Mouse (Mus musculus) WW6 (cell line): ENCODE data around the gene Rab3il1.

ENCODE experiments used
- DNase-seq: peaks from one replicate; pipeline ENCODE4 v3.0.0-alpha.2; 2013; ENCODE audit warnings: low read depth, low spot score

Rab3il1 gene

DNA sequence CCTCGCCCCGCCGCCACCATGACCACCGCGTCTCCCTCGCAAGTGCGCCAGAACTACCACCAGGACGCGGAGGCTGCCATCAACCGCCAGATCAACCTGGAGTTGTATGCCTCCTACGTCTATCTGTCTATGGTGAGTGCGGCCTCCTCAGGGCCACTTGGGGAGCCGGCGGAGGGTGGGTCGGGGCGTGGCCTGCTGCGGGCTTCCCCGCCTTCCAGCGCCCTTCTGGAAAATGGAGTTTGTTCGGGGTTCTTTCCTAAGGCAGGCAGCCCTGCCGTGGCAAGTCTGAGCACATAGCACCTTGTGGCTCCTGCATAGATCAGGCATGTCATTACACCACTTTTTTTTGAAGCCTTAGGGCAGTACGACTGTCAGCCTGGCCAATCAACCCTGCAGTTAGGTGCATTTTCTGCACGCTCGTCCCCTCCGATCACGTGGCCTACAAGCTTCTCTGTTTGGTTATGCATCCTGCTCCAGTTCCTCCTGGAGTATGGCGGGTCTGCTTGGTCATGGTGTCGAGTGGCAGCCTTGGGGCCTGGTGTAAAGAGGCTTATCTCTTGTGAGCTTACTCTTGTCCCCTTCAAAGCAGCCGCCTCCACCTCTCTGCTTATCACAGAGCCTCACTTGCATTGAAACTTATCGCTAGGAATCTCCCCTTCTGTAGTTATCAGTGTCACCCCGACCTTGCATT, 18.5 kb upstream of the Rab3il1 start:
- no peak for DNase-seq

DNA sequence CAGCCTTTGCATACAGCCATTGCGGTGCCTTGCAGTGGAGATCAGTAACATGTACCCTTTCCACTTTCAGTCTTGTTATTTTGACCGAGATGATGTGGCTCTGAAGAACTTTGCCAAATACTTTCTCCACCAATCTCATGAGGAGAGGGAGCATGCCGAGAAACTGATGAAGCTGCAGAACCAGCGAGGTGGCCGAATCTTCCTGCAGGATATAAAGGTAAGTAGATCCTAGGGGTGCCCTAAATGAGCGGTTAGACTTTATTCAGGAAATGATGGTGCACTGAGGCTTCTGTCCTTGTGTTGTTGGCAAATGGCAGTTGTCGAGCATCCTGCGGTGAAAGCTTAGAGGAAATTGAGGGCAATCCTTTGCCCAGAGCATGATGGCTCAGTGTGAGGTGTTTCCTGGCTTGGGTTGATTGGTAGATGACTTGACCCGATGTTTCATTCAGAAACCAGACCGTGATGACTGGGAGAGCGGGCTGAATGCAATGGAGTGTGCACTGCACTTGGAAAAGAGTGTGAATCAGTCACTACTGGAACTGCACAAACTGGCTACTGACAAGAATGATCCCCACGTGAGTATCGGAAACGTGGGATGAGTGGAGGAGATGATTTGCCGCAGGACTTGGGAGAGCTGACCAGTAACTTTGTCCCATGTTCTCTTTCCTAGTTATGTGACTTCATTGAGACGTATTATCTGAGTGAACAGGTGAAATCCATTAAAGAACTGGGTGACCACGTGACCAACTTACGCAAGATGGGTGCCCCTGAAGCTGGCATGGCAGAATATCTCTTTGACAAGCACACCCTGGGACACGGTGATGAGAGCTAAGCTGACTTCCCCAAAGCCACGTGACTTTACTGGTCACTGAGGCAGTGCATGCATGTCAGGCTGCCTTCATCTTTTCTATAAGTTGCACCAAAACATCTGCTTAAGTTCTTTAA, 17.1 kb upstream of the Rab3il1 start:
- no peak for DNase-seq

DNA sequence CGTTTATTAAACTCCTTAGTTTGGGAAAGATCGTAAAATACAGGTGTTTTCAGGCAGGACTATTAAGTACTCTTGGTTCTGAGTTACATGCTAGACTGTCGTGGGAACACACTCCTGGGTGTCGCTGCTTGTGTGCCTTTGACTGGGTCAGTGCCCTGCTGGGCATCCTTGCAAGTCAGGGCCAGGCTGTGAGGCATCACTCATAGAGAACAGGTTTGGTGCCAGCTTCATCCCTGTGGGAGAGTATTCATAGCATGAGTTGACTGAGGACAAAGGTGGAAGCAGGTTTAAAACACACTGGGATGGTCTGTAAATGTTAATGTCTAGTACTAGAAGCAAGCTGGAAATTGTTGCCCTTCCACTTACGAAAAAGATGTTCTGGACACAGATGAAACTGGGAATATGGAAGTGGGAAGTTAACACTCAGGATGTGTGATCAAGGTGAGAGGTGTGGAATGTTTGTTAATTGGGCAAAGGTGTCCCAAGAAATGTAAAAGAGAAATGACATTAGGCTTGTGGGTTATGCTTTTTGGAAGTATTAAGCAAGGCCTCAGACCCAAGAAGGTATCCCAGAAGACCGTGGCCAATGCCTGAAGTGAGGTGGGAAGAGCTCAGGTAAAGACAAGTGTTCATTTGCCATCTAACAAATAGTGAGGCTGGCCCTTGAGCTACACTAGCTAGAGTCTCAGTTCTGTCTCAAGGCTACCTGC, 16.1 kb upstream of the Rab3il1 start:
- DNase-seq: no peak

DNA sequence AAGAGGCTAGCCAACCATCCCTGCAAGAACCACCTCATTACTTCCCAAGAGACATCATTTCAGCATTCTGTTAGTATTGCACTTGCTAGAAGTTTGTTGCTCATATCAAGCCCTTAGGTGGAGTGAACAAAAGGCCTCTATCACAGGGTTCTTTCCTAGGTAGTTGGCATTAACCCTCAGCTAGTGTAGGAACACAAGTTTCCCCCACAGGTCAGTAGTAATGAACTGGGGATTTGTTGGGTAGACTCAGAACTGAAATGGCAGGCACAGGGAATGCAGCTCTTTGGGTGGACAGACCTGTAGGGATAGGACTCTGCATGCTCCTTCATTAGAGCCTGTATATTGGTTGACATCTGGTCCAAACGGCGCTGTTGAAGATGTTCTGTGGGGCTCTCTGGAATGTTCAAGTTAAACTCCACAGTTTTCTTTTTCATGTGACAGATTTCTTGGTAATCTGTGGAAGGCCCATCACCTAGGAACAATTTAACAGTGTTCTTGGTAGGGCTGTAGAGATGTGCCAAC, 15.5 kb upstream of the Rab3il1 start:
- DNase-seq: no peak

DNA sequence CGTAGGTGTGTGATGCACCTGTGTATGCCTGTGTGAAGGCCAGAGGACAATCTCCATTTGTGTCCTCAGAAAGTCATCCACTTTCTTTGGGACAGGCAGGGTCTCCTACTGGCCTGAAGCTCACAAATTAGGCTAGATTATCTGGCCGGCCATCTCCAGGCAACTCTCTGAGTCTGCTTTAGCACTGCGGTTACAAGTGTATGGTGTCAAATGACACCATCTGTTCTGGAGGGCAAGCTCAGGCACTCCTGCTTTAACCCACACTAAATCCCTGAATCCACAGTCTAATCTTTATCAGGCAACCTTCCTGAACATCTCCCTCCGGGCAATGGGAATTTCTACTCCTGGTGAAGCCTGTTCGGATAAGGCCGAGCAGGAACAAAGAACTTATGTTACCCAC, 14.3 kb upstream of the Rab3il1 start:
- DNase-seq: no peak

DNA sequence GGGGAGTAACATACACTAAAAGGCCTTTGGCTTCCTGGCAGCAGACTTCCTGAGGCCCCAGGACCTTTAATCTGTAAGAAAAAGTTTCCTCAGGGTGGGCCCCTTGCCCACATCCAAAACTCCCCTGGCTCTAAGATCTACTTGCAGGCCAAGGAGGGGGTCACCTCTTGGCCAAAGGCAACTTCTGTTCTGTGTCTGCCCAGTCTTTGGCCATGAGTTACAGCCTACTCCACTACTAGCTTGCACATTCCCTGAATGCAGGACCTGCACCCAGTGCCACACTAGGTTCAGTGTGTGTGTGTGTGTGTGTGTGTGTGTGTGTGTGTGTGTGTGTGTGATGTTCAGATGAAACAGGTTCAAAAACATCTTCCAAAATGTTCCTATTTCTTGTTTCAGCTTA, 13.9 kb upstream of the Rab3il1 start:
- no peak for DNase-seq

DNA sequence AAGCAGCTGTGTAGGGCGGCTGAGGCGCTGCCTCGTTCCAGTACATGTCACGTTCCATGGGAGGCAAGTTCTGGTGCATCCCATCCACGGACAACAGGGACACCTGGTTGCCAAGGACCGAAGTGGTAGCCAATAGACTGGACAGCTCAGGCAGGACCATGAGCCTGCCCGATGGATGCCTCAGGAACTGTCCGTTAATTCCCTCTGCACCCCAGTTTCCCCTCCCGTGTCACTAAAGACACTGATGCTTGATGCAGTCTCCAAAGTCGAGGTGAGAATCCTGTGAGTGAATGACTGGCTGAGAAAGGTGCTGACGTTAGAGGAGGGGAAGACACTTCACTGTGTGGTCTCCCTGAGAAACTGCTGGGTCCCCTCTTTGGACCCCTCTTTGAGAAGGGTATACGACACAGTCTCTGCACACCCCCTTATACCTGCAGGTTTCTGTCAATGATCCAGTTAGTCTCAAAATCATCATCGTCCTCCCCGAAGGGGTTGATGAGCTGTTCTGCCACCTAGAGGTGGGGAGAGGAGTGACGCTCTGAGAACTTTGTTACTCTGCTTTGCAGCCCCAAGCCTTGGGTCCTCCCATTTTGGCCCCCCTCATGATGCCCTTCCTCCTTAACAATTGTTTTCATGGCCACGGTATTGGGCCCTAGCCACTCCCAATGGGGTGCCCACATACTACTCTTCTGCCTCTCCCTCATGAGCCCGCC, 12.1 kb upstream of the Rab3il1 start:
- no peak for DNase-seq

DNA sequence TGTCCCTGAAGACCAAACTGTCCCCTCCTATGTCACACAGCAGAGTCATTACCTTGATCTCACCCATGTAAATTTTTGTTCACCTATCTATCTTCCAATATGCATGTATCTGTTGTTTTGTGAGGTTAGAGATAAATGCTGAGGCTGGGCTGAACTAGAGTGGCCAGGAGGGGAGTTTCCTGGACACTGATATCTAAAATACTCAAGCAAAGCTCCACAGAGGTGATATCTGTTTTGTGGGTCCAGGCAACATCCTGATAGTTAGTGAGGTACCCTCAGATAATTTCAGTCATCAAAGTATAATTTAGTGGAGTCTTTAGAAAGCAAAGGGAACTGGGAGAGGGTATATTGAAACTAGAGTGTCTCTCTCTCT, 11.6 kb upstream of the Rab3il1 start:
- no peak for DNase-seq

DNA sequence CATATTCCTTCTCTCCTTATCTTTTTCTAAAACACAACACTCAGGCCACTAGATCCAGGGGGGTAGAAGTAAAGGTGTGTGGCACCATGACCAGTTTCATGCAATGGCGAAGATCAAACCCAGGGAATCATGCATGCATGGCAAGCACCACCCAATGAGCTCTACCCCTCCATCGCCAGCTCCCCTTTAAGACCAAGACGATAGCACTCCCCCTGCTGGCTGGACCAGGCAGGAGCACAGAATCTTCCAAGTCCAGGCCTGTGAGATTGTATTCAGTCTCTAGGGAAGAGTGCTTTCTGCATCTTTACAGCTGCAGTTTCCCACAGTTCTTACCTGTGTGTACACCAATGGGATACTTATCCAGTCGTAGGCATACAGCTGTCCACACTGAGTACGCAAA, 10.2 kb upstream of the Rab3il1 start:
- DNase-seq: peak; percentile 50

DNA sequence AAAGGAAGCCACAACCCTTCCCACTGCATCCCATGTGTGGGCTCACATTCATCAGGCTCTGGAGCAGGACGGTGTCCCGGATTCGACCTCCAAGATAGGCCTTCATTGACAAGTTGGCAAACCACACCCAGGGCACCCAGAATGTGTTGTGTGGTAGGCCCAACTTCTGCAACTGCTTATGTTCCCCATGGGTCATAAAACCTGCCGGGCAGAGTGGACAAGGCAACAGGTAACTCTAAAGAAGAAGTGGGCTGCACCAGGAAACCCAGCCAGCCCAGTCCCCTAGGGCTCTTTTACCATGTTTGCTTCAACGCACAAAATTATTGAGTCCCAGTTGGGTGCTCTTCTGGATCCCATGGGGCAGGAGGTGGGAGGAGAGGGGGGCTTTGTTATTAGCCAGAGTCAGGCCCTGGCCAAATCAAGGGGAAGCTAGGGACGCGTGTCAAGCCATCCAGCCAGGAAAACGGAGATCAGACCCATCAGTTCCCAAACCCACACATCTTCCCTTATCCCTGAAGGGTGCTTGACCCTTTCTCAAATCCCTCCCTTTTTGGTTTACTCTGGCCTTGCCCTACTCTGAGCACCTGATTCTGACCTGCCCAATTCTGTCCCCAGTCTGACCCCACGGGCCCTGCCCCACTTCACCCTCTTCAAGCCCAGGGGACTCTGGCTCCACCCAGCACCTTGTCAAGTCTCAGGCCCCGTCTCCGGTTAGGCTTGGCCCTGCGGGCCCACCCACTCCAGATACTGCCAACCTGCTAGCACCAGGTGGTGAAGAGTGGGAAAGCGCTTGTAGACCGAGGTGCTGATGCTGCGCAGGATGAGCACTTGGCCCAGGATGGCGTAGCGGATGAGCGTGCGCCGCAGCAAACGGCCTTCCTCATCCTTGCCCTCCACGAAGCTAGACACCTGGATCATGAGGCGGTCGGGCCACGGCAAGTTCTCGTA, 9.2 kb upstream of the Rab3il1 start:
- DNase-seq: no peak

DNA sequence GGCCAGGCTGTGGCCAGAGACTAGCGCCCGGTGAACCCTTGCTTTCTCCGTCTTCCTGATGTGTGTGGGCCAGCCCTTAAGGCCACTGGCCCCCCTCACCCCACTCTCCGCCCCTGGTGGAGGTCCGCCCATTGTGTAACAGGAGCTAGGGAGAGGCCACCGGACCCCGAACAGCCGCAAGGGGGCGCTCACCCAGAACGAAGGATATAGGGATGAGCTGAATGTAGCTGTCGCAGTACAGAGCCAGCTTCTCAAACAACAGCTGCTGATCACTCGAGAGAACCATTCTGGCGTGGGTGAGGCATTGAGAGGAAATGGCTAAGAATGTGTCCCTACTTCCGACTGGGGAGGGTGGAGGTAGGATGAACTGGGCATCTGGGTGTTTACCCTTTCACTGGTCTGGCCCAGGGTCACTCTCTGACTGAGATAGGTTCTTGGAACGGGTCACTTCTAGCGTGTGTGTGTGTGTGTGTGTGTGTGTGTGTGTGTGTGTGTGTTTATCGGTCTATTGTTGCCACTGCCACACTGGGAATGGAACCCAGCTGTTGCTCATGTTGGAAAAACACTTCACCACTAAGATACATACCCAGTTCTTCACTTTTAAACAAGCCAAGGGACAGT, 8.3 kb upstream of the Rab3il1 start:
- peak; percentile 75 for DNase-seq

DNA sequence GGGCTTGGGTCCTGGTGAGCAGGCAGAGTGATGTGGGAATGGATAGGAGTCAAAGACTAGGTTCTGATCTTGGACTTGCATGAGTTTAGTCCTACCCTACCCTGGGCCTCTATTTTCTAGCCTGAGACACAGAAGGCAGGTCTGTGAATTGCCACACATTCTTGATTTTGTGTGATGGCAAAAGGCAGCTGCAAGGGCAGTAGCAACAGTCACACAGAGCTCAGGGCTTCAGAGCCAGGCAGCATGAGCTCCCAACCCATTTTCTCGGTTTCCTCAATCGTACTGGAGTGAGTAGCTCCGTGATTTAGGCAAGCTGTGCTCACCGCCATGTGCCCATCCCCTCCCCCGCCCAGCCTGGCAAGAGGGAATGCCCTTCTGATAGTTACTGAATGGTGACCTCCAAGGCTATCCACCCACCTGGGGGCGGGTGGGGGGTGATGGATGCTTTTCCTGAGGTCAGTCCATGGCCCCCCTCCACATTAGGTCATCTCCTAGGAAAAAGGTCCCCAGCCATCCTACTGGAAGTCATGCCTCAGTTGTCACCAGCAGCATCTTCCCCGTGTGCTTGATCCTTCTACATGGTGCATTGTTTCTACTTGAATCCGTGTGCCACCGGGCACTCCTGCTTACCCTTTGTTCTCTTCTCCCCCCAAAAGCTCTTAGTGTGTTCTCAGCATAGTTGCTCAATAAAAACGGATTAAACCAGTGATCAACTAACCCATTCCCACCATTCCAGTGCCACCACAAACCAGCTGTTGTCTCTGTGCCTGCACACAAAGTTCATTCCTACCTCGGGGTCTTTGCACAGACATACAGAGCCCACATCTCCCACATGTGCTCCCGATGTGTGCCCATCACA, 4.0 kb upstream of the Rab3il1 start:
- no peak for DNase-seq

DNA sequence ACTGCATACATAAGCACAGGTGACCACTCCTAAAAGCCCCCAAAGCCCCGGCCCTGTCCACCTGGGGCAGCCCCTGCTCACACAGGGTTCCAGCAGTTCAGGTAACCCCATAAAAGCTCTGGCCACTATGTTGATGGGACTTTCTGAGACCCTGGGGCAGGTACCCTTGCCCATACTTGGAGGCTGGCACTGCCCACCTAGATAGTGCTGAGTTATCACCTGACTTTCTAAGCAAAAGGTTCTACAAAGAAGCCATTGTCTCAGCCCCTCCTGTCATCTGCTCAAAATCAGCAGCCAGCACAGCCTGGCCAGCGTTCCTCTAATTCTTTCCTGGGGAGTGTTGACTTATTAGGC, 3.4 kb upstream of the Rab3il1 start:
- DNase-seq: no peak

DNA sequence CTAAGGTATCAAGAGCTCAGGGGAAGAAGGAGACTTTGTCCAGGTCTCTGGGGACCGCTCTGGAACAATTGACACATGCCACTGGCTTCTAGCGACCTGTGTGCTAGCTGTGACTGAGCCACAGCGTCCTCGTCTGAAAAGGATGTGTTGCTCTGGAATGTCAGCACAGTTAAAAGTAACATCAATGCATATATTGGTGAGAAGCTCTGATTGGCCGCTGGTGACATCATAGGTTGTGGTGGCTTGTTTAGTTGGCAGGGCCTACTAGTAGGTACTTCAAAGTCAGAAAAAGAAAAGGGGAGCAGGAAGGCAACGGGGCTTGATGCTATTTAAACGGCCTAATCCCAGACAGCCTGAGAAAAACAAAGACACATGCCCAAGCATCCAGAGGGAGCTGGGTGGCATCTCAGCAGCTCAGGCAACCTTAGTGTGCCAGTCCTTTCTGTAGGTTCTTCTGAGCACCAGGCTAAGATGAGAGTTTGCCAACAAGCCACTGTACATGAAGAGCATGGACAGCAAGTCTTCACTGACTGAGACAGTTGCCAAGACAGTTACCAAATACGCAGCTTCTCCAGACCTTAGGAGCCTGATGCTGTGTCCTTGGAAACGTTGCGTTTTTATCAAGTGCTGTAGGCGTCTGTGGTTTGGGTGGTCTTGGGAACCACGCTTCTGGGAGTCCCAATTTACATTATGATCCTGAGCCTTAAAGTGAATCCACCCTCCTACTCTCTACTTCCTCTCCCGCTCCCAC, 2.6 kb upstream of the Rab3il1 start:
- DNase-seq: no peak

DNA sequence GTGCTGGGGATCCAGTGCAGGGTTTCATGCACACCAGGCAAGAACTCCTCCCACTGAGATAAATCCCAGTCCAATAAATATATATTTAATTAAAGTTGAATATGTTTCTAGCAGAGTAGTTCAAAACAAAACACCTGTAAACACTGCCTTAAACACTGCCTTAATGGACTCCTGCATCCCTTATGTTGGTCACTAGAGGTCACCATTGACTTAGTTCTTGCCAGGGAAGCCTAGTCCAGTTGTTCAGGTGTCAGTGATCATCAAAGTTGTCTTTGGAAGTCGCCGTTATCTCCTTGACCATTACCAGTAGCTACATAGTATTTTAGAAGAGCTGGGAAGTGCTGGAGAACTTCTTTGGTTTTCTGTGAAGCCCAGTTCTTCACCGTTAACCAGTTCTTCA, 1.1 kb upstream of the Rab3il1 start:
- DNase-seq: no peak

DNA sequence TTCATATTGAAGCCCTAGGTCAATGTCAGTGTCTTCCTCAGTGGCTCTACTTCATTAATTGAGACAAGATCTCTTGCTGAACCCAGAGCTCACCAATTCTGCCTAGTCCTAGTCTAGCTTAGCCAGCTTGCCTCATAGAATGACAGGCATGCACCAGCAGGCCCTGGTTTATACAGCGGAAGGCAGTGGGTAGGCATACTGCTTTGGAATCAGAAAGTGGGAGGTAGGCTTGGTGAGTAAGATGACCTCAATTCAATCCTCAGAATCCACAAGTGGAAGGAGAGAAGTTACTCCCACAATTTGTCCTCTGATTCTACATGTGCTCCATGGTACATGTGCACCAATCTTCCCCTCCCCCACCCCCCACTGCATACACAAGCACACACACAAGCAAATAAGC, 2.2 kb downstream of the Rab3il1 start:
- no peak for DNase-seq

DNA sequence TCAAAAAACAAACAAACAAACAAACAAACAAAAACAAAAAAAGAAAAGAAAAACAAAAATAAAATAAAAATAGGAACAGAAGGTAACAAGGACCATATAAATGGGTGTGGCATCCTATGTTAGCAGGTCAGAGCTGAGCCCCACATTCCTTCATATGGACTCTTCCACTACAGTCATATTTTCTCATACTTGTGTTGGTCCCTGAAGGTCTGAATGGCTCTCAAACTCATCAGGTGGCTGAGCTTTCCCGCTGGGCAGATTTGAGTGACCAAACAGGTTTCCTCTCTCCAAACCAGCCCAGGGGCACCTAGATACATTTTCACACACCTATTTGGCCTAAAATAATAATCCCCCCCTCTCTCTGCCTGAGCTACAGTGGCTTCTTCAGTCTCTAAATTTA, 9.9 kb downstream of the Rab3il1 start:
- DNase-seq: no peak

DNA sequence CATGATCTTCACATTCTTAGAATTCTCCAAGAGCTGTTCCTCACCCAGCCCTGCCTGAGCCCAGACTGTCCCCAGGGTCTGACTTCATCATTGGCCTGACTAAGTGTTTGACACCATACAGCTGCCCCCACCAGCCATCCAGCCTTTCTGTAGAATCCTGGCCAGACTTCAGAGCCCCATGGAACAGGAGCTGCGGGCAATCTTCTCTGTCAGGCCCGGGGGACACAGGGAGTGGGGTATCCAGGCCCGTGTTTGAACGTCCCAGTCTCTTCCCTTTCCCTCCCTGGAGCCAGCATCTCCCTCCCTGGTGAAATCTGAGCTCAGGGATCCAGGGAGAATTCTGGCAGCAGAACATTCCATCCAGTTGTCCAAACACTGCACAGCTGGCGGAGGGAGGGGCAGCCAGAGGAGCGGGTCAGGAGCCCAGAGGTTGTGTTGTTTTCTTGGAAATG, 11.4 kb downstream of the Rab3il1 start:
- DNase-seq: no peak
